Mouse (Mus musculus): ENCODE data around the gene Hps5. TPM values are rescaled to one million over a fixed set of nuclear protein-coding genes. Genes with fewer than 3 reads are reported as not detected.
"Not testable (repeated sequence)": the region's sequence is repeated elsewhere in the genome, so short reads cannot be mapped to it uniquely, and the experiment has no call there.

Hps5 gene
- total and polyA plus RNA-seq, 3 experiments, result 17.8 to 26.0 (median 20.8) TPM

DNA sequence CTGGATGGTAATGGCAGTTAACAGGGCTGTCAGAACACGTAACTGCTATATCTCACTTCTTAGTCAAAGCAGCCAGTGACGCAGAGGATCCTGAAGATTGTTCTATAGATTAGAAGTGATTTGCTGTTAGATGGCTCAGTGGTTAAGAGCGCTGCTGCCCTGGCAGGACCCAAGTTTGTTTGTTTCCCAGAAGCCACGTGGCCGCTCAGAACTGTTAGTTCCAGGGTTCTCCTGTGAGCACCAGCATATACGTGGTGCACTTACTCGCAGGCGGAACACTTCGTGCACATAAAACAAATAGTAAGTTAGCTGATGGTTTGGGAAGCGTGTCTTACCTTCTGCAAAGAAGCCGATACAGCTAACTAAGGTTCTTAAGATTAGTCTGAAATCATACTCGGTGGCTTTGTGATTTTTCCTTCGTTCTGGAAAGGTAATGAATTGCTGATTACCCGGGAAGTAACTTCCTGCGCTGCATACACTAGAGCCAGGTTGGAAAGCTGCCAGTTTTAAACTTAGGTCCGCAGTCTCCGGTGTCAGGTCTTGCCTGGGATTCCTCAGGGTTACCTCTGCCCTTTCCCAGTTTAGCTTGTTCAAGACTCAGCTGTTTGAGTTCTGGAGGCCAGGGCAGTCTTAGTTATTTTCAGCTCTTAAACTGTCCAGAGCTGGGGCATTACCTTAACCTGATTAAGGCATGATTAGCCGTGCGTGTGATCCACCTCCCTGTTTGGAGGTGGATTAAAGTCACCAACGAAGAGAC is 31.4 kb upstream of the Hps5 start:
- no peaks in the 10 kb centered on the region for H3K27me3 ChIP-seq (replicated peaks)
- H3K9me3 ChIP-seq (replicated peaks; ENCODE audit: low read length), result no peaks in the 10 kb centered on the region
- no peak for DNase-seq (ENCODE audit: extremely low read depth)
- dilution Hi-C loops (cut with MboI; ENCODE audit: extremely low pct_ligation_motif_present, extremely low pct_unique_long_range_greater_than_20kb, low sequenced_read_pairs), result no loop called here
- no peaks in the 10 kb centered on the region for H3K79me2 ChIP-seq (replicated peaks; ENCODE audit: control insufficient read depth, extremely low read depth, insufficient read depth, poor library complexity, severe bottlenecking)
- H3K36me3 ChIP-seq (replicated peaks in 1 of 2; ENCODE audit: control insufficient read depth in 1 of 2, insufficient read depth in 1 of 2, low read length in 1 of 2), result peaks cover 13 to 43% of the 10 kb centered on the region in 2 experiments
- H3K4me1 ChIP-seq (ENCODE audit: control insufficient read depth in 1 of 2, insufficient read depth in 2 of 2), result peaks cover 2 to 14% of the 10 kb centered on the region in 2 experiments; a peak in 2 of 4 replicates
- no peak for TF ChIP-seq RAD21 (IDR thresholded peaks at IDR 0.05; ENCODE audit: low read depth, low read length)
- no peak for TF ChIP-seq ZMIZ1 (IDR thresholded peaks at IDR 0.05; ENCODE audit: low read depth, low read length)
- no peak for TF ChIP-seq CHD2 (IDR thresholded peaks at IDR 0.05; ENCODE audit: low read length)
- TF ChIP-seq IRF4 (IDR thresholded peaks at IDR 0.05; ENCODE audit: low read depth, low read length), result no peak
- TF ChIP-seq RCOR1 (conservative IDR thresholded peaks at IDR 0.05; ENCODE audit: low read depth, low read length), result no peak
- no peak for TF ChIP-seq E2F4 (IDR thresholded peaks at IDR 0.05; ENCODE audit: insufficient replicate concordance, low read depth, low read length)
- TF ChIP-seq USF1 (IDR thresholded peaks at IDR 0.05; ENCODE audit: low read depth, low read length), result no peak
- TF ChIP-seq SMC3 (IDR thresholded peaks at IDR 0.05; ENCODE audit: low read depth, low read length), result no peak
- TF ChIP-seq ETS1 (conservative IDR thresholded peaks at IDR 0.05; ENCODE audit: low read depth, low read length), result no peak
- no peak for TF ChIP-seq USF2 (conservative IDR thresholded peaks at IDR 0.05; ENCODE audit: low read depth, low read length)
- TF ChIP-seq BHLHE40 (IDR thresholded peaks at IDR 0.05; ENCODE audit: low read depth, low read length), result no peak
- TF ChIP-seq POLR2A (IDR thresholded peaks at IDR 0.05; ENCODE audit: low read depth, low read length), result no peak
- no peak for TF ChIP-seq KAT2A (IDR thresholded peaks at IDR 0.05; ENCODE audit: insufficient replicate concordance, low read length)
- TF ChIP-seq TCF12 (IDR thresholded peaks at IDR 0.05; ENCODE audit: low read depth, low read length), result no peak
- no peak for TF ChIP-seq SIN3A (IDR thresholded peaks at IDR 0.05; ENCODE audit: low read length)
- no peak for TF ChIP-seq UBTF (IDR thresholded peaks at IDR 0.05; ENCODE audit: low read depth, low read length)
- no peak for TF ChIP-seq NRF1 (IDR thresholded peaks at IDR 0.05; ENCODE audit: low read depth, low read length)
- H3K9ac ChIP-seq (ENCODE audit: insufficient read depth, low read depth), result no peak overlapping the region
- no peak overlapping the region for H3K4me2 ChIP-seq (ENCODE audit: insufficient read depth, low read depth, poor library complexity, severe bottlenecking)
- in situ Hi-C loops (cut with MboI; ENCODE audit: low pct_ligation_motif_present, low pct_unique_long_range_greater_than_20kb, low sequenced_read_pairs), result no loop called here
- no peak overlapping the region for H3K27ac ChIP-seq (ENCODE audit: insufficient read depth, low read depth)
- no peak overlapping the region for H3K4me3 ChIP-seq (replicated peaks in 1 of 3; ENCODE audit: low read depth in 2 of 3, low read length in 2 of 3, poor library complexity in 1 of 3)

GRCm38 (mm10) chr7:46820876-46821632 is 25.2 kb upstream of the Hps5 start:
- dilution Hi-C loops (cut with MboI; ENCODE audit: extremely low pct_ligation_motif_present, extremely low pct_unique_long_range_greater_than_20kb, low sequenced_read_pairs); in situ Hi-C loops (cut with MboI; ENCODE audit: low pct_ligation_motif_present, low pct_unique_long_range_greater_than_20kb, low sequenced_read_pairs); H3K4me2 ChIP-seq (ENCODE audit: insufficient read depth, low read depth, poor library complexity, severe bottlenecking); DNase-seq (ENCODE audit: extremely low read depth); H3K4me1 ChIP-seq (ENCODE audit: control insufficient read depth in 1 of 2, insufficient read depth in 2 of 2); H3K79me2 ChIP-seq (replicated peaks; ENCODE audit: control insufficient read depth, extremely low read depth, insufficient read depth, poor library complexity, severe bottlenecking); H3K9me3 ChIP-seq (replicated peaks; ENCODE audit: low read length); H3K9ac ChIP-seq (ENCODE audit: insufficient read depth, low read depth); H3K4me3 ChIP-seq (replicated peaks in 1 of 3; ENCODE audit: low read depth in 2 of 3, low read length in 2 of 3, poor library complexity in 1 of 3); H3K27ac ChIP-seq (ENCODE audit: insufficient read depth, low read depth); H3K27me3 ChIP-seq (replicated peaks): not testable (repeated sequence)
- peaks cover 33 to 75% of the 10 kb centered on the region in 2 experiments for H3K36me3 ChIP-seq (replicated peaks in 1 of 2; ENCODE audit: control insufficient read depth in 1 of 2, insufficient read depth in 1 of 2, low read length in 1 of 2)
